Mouse (Mus musculus): ENCODE measurements around the gene Fam241a. TPM values are rescaled to one million over a fixed set of nuclear protein-coding genes. Genes with fewer than 3 reads are reported as not detected.
A peak's percentile ranks its signal among the peaks of the same experiment; 100 is the strongest.

Fam241a gene
- polyA plus RNA-seq, 1 experiment from 2014 or later = 11.7 TPM

- H3K9me3 ChIP-seq (replicated peaks) = peaks cover 4% of the 10 kb centered on the region; the same call in 1 of the 2 replicates
- no peak overlapping the region for H3K9ac ChIP-seq
- no peaks in the 10 kb centered on the region for H3K4me1 ChIP-seq (replicated peaks)
- no peak overlapping the region for H3K4me3 ChIP-seq
- no peak overlapping the region for H3K27ac ChIP-seq (ENCODE audit: poor library complexity, severe bottlenecking)
- WGBS = 94% methylated on average over 2 of the region's 2 CpGs
- no peak for ATAC-seq (ENCODE audit: insufficient number of reproducible peaks, low FRiP score)
- H3K36me3 ChIP-seq = peaks cover 2% of the 10 kb centered on the region; the same call in 1 of the 2 replicates
- no peaks in the 10 kb centered on the region for H3K27me3 ChIP-seq (replicated peaks)
- no peak overlapping the region for H3K4me2 ChIP-seq
These were observed 20.6 kb downstream of the Fam241a start for GRCm38 (mm10) chr3:127875509-127875908.

DNA sequence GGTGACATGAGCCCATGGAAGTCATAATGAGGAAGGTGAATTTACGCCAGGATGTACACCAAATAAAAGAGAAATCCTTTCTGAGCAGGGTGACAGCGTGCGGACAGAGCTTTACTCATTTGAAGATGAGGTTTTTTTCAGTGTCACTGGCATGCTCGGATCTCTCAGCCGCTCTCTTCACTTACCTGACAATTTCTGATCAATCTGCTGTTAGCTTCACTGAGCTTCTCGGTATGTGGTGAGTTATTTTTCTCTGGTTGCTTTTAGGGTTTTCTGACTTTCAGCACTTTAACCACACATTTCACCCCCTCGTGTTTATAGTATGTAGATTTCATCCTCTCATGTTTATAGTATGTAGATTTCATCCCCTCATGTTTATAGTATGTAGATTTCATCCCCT is 21.1 kb downstream of the Fam241a start:
- H3K9me3 ChIP-seq (replicated peaks) = peaks cover 4% of the 10 kb centered on the region; the same call in 1 of the 2 replicates
- H3K4me2 ChIP-seq = no peak overlapping the region
- no peak overlapping the region for H3K27ac ChIP-seq (ENCODE audit: poor library complexity, severe bottlenecking)
- H3K4me1 ChIP-seq (replicated peaks) = no peaks in the 10 kb centered on the region
- no peak for ATAC-seq (ENCODE audit: insufficient number of reproducible peaks, low FRiP score)
- no peak overlapping the region for H3K9ac ChIP-seq
- 91% methylated on average over 7 of the region's 7 CpGs for whole genome bisulfite sequencing
- no peaks in the 10 kb centered on the region for H3K27me3 ChIP-seq (replicated peaks)
- H3K4me3 ChIP-seq = no peak overlapping the region
- H3K36me3 ChIP-seq = peaks cover 2% of the 10 kb centered on the region; the same call in 1 of the 2 replicates

DNA sequence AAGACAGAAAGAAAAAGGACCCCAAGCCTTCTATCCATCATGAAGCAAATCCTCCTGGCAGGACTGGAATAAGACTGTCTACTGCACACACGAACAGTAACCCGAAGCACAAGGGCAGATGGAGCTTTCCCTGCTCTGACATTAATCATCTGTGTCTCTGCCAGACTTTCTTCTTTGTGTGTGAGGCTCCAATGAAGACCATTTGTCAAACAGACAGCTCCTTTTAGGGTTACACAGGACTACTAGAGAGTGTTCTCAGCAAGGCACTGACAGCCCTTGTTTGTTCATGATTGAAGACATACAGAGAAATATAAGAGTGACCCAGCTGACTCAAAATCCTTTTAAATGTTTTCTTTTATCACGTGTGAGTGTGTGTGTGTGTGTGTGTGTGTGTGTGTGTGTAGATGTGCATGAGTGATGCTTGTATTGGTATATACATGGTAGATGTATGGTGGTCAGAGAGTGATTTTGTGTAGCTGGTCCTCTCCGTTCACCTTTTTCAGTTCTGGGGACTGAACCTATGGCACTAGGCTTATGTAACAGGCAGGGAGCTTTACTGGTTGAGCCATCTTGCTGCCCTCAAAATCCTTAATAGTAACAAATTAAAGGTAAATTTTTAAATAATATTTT is 21.8 kb downstream of the Fam241a start:
- peaks cover 4% of the 10 kb centered on the region; the same call in 1 of the 2 replicates for H3K9me3 ChIP-seq (replicated peaks)
- H3K4me1 ChIP-seq (replicated peaks) = no peaks in the 10 kb centered on the region
- H3K27ac ChIP-seq (ENCODE audit: poor library complexity, severe bottlenecking) = no peak overlapping the region
- no peak for ATAC-seq (ENCODE audit: insufficient number of reproducible peaks, low FRiP score)
- 54% methylated on average over 4 of the region's 4 CpGs for WGBS
- peaks cover 2% of the 10 kb centered on the region; the same call in 1 of the 2 replicates for H3K36me3 ChIP-seq
- H3K9ac ChIP-seq = no peak overlapping the region
- no peak overlapping the region for H3K4me3 ChIP-seq
- no peak overlapping the region for H3K4me2 ChIP-seq
- no peaks in the 10 kb centered on the region for H3K27me3 ChIP-seq (replicated peaks)

- H3K4me3 ChIP-seq = no peak overlapping the region
- no peak for ATAC-seq (ENCODE audit: insufficient number of reproducible peaks, low FRiP score)
These were observed 24.5 kb downstream of the Fam241a start for GRCm38 (mm10) chr3:127871575-127871974.

GRCm38 (mm10) chr3:127868880-127869279 is 27.2 kb downstream of the Fam241a start:
- Histone ChIP-seq H3K9me3 (replicated peaks) (no peaks in the 10 kb centered on the region), H3K9ac (no peak overlapping the region), H3K4me2 (no peak overlapping the region), H3K4me1 (replicated peaks) (0 out of 2 replicates have a peak, but pooled peaks cover 2% of the 10 kb centered on the region), H3K4me3 (no peak overlapping the region), H3K36me3 (no peaks in the 10 kb centered on the region), H3K27ac (ENCODE audit: poor library complexity, severe bottlenecking) (no peak overlapping the region), H3K27me3 (replicated peaks) (no peaks in the 10 kb centered on the region)
- no peak for ATAC-seq (ENCODE audit: insufficient number of reproducible peaks, low FRiP score)
- 89% methylated on average over 5 of the region's 5 CpGs for WGBS

More at GRCm38 (mm10) chr3:127871575-127871974, 24.5 kb downstream of the Fam241a start:
- peak overlapping the region; percentile 22; the same call in 1 of the 2 replicates for H3K4me2 ChIP-seq
- 63% methylated on average over 9 of the region's 9 CpGs for WGBS
- peaks cover 4% of the 10 kb centered on the region; the same call in 1 of the 2 replicates for H3K9me3 ChIP-seq (replicated peaks)
- H3K9ac ChIP-seq = no peak overlapping the region
- H3K4me1 ChIP-seq (replicated peaks) = no peaks in the 10 kb centered on the region
- no peak overlapping the region for H3K27ac ChIP-seq (ENCODE audit: poor library complexity, severe bottlenecking)
- H3K36me3 ChIP-seq = peaks cover 2% of the 10 kb centered on the region; the same call in 1 of the 2 replicates
- H3K27me3 ChIP-seq (replicated peaks) = no peaks in the 10 kb centered on the region

GRCm38 (mm10) chr3:127868046-127868758 is 27.9 kb downstream of the Fam241a start:
- Histone ChIP-seq H3K4me1 (replicated peaks) (0 out of 2 replicates have a peak, but pooled peaks cover 4% of the 10 kb centered on the region), H3K27ac (ENCODE audit: poor library complexity, severe bottlenecking) (no peak overlapping the region), H3K27me3 (replicated peaks) (no peaks in the 10 kb centered on the region), H3K36me3 (no peaks in the 10 kb centered on the region), H3K4me2 (no peak overlapping the region), H3K9ac (no peak overlapping the region), H3K9me3 (replicated peaks) (no peaks in the 10 kb centered on the region), H3K4me3 (no peak overlapping the region)
- no peak for ATAC-seq (ENCODE audit: insufficient number of reproducible peaks, low FRiP score)
- 87% methylated on average over 9 of the region's 9 CpGs for WGBS

GRCm38 (mm10) chr3:127864242-127864641 is 31.9 kb downstream of the Fam241a start:
- no peaks in the 10 kb centered on the region for H3K9me3 ChIP-seq (replicated peaks)
- ATAC-seq (ENCODE audit: insufficient number of reproducible peaks, low FRiP score) = no peak
- 0 out of 2 replicates have a peak, but pooled peaks cover 4% of the 10 kb centered on the region for H3K4me1 ChIP-seq (replicated peaks)
- 35% methylated on average over 2 of the region's 2 CpGs for WGBS
- no peaks in the 10 kb centered on the region for H3K36me3 ChIP-seq
- H3K4me3 ChIP-seq = no peak overlapping the region
- no peak overlapping the region for H3K9ac ChIP-seq
- no peak overlapping the region for H3K4me2 ChIP-seq
- no peaks in the 10 kb centered on the region for H3K27me3 ChIP-seq (replicated peaks)
- H3K27ac ChIP-seq (ENCODE audit: poor library complexity, severe bottlenecking) = no peak overlapping the region

- no peak overlapping the region for H3K9ac ChIP-seq
- H3K9me3 ChIP-seq (replicated peaks) = no peaks in the 10 kb centered on the region
- ATAC-seq (ENCODE audit: insufficient number of reproducible peaks, low FRiP score) = no peak
- 0 out of 2 replicates have a peak, but pooled peaks cover 4% of the 10 kb centered on the region for H3K4me1 ChIP-seq (replicated peaks)
- no peaks in the 10 kb centered on the region for H3K36me3 ChIP-seq
- no peak overlapping the region for H3K4me2 ChIP-seq
- H3K27me3 ChIP-seq (replicated peaks) = no peaks in the 10 kb centered on the region
- H3K27ac ChIP-seq (ENCODE audit: poor library complexity, severe bottlenecking) = no peak overlapping the region
- H3K4me3 ChIP-seq = no peak overlapping the region
- 52% methylated on average over 3 of the region's 3 CpGs for WGBS
These were observed 32.6 kb downstream of the Fam241a start for GRCm38 (mm10) chr3:127863571-127863970.

DNA sequence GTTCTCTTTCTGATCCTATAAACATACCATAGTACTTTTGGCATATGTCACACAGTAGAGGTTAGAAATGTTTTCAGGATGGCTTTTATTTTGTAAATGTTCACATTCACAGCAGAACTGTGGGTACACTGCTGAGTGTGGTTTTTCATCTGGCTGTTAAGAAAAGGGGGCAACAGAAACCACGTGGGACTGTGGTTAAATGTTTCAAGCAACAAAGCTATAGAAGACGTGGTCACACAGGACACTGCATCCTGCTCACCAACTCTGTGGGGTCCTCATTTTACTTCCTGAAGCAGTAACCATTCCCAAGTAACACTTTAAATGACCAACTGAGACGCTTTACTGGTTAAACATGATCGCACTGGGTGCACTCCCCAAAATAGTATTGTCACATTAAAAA is 33.6 kb downstream of the Fam241a start:
- Histone ChIP-seq H3K4me2 (no peak overlapping the region), H3K27ac (ENCODE audit: poor library complexity, severe bottlenecking) (no peak overlapping the region), H3K36me3 (no peaks in the 10 kb centered on the region), H3K27me3 (replicated peaks) (no peaks in the 10 kb centered on the region; the same call in 1 of the 2 replicates), H3K9me3 (replicated peaks) (no peaks in the 10 kb centered on the region), H3K4me3 (no peak overlapping the region), H3K4me1 (replicated peaks) (0 out of 2 replicates have a peak, but pooled peaks cover 4% of the 10 kb centered on the region), H3K9ac (no peak overlapping the region)
- ATAC-seq (ENCODE audit: insufficient number of reproducible peaks, low FRiP score) = no peak
- 78% methylated on average over 4 of the region's 4 CpGs for WGBS

DNA sequence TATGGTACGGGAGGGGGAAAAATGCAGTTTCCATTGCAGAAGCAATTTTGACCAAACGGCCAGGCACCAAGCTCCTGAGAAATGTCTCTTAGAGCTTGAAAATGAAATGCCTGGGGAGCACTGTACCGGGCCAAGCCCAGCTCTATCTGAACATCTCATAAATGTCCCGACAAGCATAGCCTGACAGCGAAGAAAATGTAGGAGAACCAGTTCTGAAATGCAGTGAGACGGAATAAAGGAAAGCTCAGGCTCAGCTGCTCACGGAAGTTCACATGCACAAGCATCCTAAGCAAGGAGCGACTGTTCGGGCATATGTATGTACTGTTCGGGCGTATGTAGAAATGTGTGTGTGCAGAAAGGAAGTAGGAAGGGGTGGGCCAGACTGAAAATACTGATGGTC is 34.8 kb downstream of the Fam241a start:
- H3K9ac ChIP-seq = no peak overlapping the region
- no peaks in the 10 kb centered on the region; the same call in 1 of the 2 replicates for H3K27me3 ChIP-seq (replicated peaks)
- no peaks in the 10 kb centered on the region for H3K36me3 ChIP-seq
- H3K27ac ChIP-seq (ENCODE audit: poor library complexity, severe bottlenecking) = no peak overlapping the region
- H3K4me2 ChIP-seq = no peak overlapping the region
- H3K4me3 ChIP-seq = no peak overlapping the region
- H3K4me1 ChIP-seq (replicated peaks) = 0 out of 2 replicates have a peak, but pooled peaks cover 4% of the 10 kb centered on the region
- no peaks in the 10 kb centered on the region for H3K9me3 ChIP-seq (replicated peaks)
- no peak for ATAC-seq (ENCODE audit: insufficient number of reproducible peaks, low FRiP score)
- WGBS = 87% methylated on average over 11 of the region's 11 CpGs

DNA sequence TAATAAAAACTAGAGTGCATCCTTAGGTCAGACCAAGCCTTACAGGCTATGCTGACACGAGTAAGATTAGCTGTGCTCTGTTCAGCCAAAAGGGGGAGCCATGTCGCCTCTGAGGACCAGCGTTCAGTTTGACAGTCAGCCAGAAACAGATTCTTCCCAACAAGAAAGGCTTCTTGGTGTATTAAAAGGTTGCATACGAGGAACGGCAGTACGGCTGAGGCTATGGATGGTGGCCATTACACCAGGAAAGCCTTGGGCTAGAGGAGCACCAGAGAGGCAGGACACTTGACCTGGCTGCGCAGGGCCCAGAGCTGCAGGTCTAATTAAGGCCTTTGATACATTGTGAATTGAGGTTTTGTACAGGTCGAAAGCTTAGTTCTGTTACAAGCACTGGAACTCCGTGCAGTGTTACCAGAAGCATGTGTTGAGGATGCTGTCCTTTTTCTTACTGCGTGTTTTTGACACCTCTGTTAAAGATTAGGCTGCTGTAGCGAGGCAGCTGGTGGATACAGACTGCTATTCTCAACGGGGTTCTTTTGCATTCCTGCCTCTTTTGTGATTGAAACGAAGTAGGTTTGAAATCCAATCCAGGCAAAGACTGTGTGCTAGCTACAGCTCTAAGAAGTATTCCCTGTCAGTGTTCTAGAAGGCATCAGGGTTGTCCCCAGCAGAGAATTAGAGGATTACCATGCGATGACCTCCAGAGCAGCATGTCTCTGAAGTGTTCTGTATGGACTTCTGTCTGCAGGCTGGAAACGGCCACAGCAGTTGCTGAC is 42.5 kb downstream of the Fam241a start:
- H3K27me3 ChIP-seq (replicated peaks) = peaks cover 14% of the 10 kb centered on the region
- 23% methylated on average over 15 of the region's 15 CpGs for WGBS
- H3K4me1 ChIP-seq (replicated peaks) = 0 out of 2 replicates have a peak, but pooled peaks cover 2% of the 10 kb centered on the region
- H3K27ac ChIP-seq (ENCODE audit: poor library complexity, severe bottlenecking) = no peak overlapping the region
- peak overlapping the region; percentile 31 for H3K4me2 ChIP-seq
- H3K9ac ChIP-seq = no peak overlapping the region
- H3K4me3 ChIP-seq = no peak overlapping the region
- H3K9me3 ChIP-seq (replicated peaks) = no peaks in the 10 kb centered on the region
- no peak for ATAC-seq (ENCODE audit: insufficient number of reproducible peaks, low FRiP score)
- no peaks in the 10 kb centered on the region for H3K36me3 ChIP-seq
